Mouse (Mus musculus) adrenal gland, postnatal 36 days (tissue): ENCODE data around the gene Ascl3. TPM values are rescaled to one million over a fixed set of nuclear protein-coding genes. Genes with fewer than 3 reads are reported as not detected.
A peak's percentile ranks its signal among the peaks of the same experiment; 100 is the strongest.

Experiments
- DNase-seq, 2 experiments: peaks; one replicate each; pipeline ENCODE4 v3.0.0; 2021; ENCODE audit warnings: mixed read lengths in 1 of 2
- total RNA-seq, 2 experiments: library from RNA; stranded (reverse); gene quantifications; 2 replicates each; pipeline ENCODE4 v1.2.3; 2021

Gene Ascl3
- total RNA-seq, 2 experiments from 2014 or later: not detected

DNA sequence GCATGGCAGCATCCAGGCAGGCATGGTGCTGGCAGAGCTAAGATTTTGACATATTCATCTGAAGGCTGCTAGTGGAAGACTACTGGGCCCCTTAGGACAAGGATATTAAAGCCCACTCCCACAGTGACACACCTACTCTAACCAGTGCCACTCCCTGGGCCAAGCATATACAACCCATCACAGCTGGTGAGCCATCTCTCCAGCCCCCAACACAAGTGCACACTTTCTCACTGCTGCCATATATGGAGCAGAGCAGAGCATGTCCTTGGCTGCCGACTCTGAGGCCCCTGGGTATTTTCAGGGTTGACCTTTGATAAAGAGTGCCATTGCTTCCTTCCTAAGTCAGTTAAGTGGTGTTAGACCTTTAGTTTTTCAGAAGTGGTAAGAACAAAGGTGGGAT, 21.5 kb downstream of the Ascl3 start:
- peak in 1 of 2 experiments; percentile 10 for DNase-seq

DNA sequence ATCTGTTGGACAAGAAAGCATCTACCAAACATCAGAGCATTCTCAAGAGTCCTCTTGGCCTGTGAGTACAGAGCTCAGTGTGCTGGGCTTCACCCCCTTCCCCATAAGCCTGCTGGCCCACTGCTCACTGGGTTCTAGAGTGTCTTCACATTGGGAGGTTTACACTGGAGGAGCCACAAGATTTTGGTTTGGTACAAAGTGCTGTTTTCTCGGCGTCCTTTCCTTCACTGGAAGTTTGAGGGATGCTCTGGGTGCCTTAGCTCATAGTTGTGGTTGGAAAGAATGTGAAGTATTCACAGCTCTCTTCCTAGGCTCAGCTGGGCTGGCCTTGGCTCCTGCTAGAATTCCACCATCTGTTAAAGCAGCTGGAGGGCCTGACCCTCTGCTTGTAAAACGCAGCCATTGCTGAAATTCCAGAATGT, 22.6 kb downstream of the Ascl3 start:
- peak in 1 of 2 experiments; percentile 14 for DNase-seq

- peak; percentile 46 to 68 for DNase-seq
These were observed 24.3 kb downstream of the Ascl3 start for GRCm38 (mm10) chr7:109707023-109707785.

GRCm38 (mm10) chr7:109704461-109704860, 27.1 kb downstream of the Ascl3 start:
- no peak for DNase-seq

GRCm38 (mm10) chr7:109704016-109704377, 27.5 kb downstream of the Ascl3 start:
- DNase-seq: no peak

- peak; percentile 99 for DNase-seq
These were observed 28.1 kb downstream of the Ascl3 start, which contains the start of the genes St5 and Akip1 for GRCm38 (mm10) chr7:109703190-109704015. Gene St5, minus strand, starts transcription at chr7:109703605. Gene Akip1, plus strand, starts transcription at chr7:109703690.

GRCm38 (mm10) chr7:109702721-109703120, 28.8 kb downstream of the Ascl3 start:
- no peak for DNase-seq

- no peak for DNase-seq
These were observed 31.3 kb downstream of the Ascl3 start for GRCm38 (mm10) chr7:109700213-109700612.

DNA sequence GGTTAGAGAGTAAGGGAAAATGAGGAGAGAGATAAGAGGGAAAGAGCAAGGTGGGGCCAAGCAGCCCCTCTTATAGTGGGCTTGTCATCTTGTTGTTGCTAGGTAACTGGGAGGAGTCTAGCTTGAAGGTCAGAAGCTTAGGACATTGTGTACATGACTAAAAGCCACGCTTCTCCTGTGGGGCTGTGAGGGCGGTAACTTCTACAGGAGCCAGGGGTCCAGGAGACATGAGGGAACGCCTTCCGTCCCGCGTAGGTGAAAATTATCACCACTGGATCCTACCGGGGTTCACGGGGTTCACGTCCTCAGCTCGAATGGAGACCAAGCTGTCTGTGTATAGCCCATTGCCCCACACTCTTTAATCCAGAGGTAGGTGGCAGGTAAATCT, 36.2 kb downstream of the Ascl3 start:
- no peak for DNase-seq

DNA sequence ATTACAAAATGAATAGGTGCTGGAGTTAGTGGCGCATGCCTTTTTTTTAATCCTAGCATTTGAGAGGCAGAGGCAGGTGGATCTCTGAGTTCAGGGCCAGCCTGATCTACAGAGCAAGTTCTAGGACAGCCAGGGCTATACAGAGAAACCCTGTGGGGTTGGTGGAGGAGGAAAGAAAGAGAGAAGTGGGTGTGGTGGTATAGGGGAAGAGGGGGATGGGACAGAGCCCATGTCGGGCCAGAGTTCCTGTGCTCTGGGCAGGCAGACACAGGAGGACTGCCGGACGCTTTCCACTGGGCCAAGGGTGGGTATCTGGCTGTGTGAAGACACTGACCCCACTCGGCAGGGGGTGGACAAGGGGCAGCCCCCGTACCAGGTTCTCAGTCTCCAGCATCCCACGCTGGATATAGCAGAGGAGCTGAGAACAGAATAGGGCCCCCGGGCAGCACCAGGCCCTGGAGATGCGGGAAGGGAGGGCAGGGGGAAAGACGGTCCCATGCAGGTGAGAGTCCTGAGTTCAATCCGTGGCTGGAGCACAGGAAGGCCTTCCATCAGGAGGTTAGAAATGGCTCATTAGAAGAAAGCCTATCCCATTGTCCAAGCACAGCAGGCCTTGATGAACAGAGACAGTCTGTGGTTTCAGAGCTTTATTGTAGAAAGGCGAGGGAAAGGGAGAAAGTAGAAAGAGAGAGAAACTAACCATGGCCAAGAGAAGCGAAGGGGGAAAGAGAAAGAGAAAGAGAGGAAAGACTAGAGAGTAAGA, 36.8 kb downstream of the Ascl3 start:
- no peak for DNase-seq

DNA sequence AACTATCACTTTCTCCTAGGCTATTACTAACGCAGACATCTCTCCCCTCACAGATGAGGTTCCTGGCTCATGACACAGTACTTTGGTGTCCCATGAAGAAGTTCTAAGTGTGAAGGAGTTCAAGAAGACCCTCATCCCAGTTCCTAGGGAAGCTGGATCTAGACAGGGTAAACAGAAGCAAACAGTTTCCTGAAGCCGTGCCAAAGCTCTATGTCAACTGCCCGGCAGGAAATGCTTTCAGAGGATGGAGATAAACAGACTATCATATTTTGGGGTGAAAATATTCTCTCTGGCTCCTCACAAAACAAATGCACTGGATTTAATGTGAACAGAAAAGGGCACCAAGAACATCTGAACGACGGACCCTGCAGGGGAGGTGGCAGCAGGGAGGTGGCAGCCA, 40.6 kb downstream of the Ascl3 start:
- DNase-seq: peak in 1 of 2 experiments; percentile 13

GRCm38 (mm10) chr7:109690101-109690500, 41.4 kb downstream of the Ascl3 start:
- no peak for DNase-seq

DNA sequence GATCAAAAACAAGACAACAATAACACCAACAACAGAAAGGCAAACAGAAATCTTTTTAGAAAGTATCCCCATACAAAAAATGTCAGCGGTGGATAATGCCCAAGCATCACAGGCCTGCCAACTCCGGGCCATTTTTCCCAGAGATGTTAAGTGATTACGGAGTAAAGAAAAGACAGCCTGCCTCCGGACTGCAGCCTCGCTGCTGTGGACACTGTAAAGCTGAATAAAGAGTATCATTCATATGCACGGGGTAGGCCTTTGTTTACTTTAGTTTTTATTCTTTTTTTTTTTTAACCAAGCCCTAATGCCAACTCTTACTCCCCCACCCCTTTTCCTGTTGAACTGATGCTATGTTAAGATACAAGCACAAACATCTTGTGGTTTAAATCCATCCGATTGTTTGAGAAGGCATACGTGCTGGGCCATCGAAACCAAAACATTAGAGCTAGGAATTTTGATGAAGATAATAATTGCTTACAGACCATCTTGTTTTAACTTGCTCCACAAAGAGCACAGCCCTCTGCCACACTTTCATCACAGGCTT, 44.9 kb downstream of the Ascl3 start:
- DNase-seq: no peak

DNA sequence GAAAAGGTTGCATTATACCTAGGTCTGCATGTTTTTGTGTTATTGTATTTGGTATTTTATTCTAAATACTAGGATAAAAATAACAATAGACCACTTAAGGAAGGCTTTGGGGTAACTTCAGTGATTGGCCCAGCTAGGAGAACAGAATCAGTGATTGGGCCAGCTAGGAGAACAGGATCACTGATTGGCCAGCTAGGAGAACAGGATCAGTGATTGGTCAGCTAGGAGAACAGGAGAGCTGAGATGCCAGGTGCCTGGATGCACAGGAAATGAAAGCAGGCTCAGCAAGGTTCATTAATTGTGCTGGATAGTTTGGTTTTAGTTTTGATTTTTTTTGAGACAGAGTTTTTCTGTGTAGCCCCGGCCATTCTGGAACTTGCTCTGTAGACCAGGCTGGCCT, 50.6 kb downstream of the Ascl3 start:
- DNase-seq: no peak

DNA sequence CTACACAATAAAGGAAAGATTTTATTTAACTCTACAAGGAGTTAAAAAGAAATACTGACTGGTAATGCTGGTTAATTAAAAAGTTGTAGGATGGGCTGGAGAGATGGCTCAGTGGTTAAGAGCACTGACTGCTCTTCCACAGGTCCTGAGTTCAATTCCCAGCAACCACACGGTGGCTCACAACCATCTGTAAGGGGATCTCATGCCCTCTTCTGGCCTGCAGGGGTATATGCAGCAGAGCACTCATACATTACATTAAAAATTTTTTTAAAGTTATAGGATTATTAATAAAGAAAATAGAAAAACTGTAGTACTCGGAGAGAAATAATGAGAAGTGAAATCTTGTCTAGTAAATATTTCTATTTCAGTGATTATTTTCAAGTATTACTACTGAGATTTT, 51.2 kb downstream of the Ascl3 start:
- no peak for DNase-seq

Other genes starting within 250 kb of the Ascl3 start
- under 1 TPM; 0.10 to 0.33 TPM for gene Trim66, start 223.6 kb downstream of the Ascl3 start, total RNA-seq
- gene Rpl27a, start 212.6 kb downstream of the Ascl3 start, total RNA-seq: 100 to 1,000 TPM; 206 to 235 TPM
- gene St5, start 28.1 kb downstream of the Ascl3 start, total RNA-seq: 10 to 100 TPM; 37.9 to 45.8 TPM
- gene Akip1, start 28.0 kb downstream of the Ascl3 start, total RNA-seq: 10 to 100 TPM; 23.6 to 30.0 TPM
- gene BC051019, start 7.9 kb downstream of the Ascl3 start, total RNA-seq: not detected
- 10 to 100 TPM; 43.9 to 47.2 TPM for gene Tmem9b, start 21.1 kb upstream of the Ascl3 start, total RNA-seq
- gene Nrip3, start 50.3 kb upstream of the Ascl3 start, total RNA-seq: 1 to 10 TPM in 1 of 2 experiments, under 1 TPM in 1; 0.63 to 1.3 TPM
- under 1 TPM; 0.26 to 0.56 TPM for gene Scube2, start 134.0 kb upstream of the Ascl3 start, total RNA-seq
- 100 to 1,000 TPM; 161 to 174 TPM for gene Dennd5a, start 228.7 kb upstream of the Ascl3 start, total RNA-seq